Mouse (Mus musculus): ENCODE results near the gene H1fx. TPM values are rescaled to one million over a fixed set of nuclear protein-coding genes. Genes with fewer than 3 reads are reported as not detected.

H1fx gene
- total RNA-seq (2023; ENCODE audit: inconsistent age) = 1.3 to 2.3 TPM (median 1.7 TPM) in 4 replicates

GRCm38 (mm10) chr6:87981547-87982256 is at the start of gene H1fx:
TSS of gene H1fx (minus strand) at chr6:87981637.

Other genes starting within 250 kb of the H1fx start
- not detected in 4 replicates for gene Gp9, start 203.6 kb downstream of the H1fx start, total RNA-seq (2023; ENCODE audit: inconsistent age)
- gene Rab43, start 169.5 kb downstream of the H1fx start, total RNA-seq (2023; ENCODE audit: inconsistent age) = 38.7 to 63.6 TPM (median 58.1 TPM) in 4 replicates
- gene Gm45140, start 145.8 kb downstream of the H1fx start, total RNA-seq (2023; ENCODE audit: inconsistent age) = 3.3 to 9.1 TPM (median 5.8 TPM) in 4 replicates
- 88.7 to 106 TPM (median 102 TPM) in 4 replicates for gene Isy1, start 142.8 kb downstream of the H1fx start, total RNA-seq (2023; ENCODE audit: inconsistent age)
- gene Cnbp, start 130.5 kb downstream of the H1fx start, total RNA-seq (2023; ENCODE audit: inconsistent age) = 577 to 630 TPM (median 588 TPM) in 4 replicates
- gene Copg1, start 93.8 kb downstream of the H1fx start, total RNA-seq (2023; ENCODE audit: inconsistent age) = 135 to 152 TPM (median 137 TPM) in 4 replicates
- 104 to 116 TPM (median 110 TPM) in 4 replicates for gene Hmces, start 67.7 kb downstream of the H1fx start, total RNA-seq (2023; ENCODE audit: inconsistent age)
- 172 to 205 TPM (median 180 TPM) in 4 replicates for gene Rab7, start 63.6 kb upstream of the H1fx start, total RNA-seq (2023; ENCODE audit: inconsistent age)
- 96.8 to 137 TPM (median 108 TPM) in 4 replicates for gene Rpn1, start 102.8 kb upstream of the H1fx start, total RNA-seq (2023; ENCODE audit: inconsistent age)
- gene Gata2, start 212.3 kb upstream of the H1fx start, total RNA-seq (2023; ENCODE audit: inconsistent age) = 0.33 to 2.6 TPM (median 0.74 TPM) in 4 replicates
- not detected in 4 replicates for gene Dnajb8, start 240.6 kb upstream of the H1fx start, total RNA-seq (2023; ENCODE audit: inconsistent age)